Mouse (Mus musculus) embryo, embryonic 9.5 days (tissue): ENCODE results near the gene Fryl.

Source experiments
- DNase-seq: peaks from one replicate; pipeline ENCODE4 v3.0.0-alpha.2; 2017; ENCODE audit errors: extremely low spot score

Fryl gene

DNA sequence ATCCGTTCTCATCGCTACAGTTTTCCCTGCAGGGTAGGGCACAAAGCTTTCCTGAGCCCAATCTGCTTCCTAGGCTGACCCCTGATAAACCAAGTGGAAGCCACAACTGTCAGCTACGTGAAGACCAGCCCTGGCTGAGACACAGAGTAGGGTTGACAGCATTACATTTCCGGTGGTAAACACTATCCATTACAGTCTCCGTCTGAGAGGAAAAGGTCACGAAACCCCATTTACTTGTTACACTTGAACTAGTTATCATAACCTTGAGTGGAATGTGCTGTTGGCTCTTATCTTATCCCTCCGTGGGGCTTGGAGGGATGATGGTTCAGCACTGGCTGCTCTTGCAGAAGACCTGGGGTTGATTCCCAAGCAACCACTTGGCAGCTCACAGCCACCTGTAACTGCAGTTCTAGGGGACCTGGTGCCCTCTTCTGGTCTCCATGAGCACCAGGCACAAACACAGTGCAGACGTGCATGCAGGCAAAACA, 62.3 kb downstream of the Fryl start:
- no peak for DNase-seq

DNA sequence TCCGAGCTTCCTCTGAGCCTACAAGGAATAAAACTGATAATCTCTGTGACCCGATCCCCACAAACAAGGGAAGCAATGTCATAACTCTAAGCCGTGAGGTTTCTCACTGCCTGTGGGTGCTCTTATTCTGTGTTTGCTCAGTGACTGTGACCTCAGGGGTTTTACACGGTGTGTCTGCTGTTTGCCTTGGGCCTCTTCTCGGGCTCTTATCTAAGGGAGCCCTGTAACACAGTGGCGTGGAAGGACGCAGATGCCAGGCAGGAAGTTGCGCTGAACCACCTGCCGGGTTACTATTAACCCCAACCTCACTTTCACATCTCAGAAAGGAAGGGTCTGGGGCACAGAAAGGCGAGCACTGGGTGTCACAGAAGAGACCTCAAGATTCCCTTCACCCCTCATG, 62.8 kb downstream of the Fryl start:
- DNase-seq = no peak

DNA sequence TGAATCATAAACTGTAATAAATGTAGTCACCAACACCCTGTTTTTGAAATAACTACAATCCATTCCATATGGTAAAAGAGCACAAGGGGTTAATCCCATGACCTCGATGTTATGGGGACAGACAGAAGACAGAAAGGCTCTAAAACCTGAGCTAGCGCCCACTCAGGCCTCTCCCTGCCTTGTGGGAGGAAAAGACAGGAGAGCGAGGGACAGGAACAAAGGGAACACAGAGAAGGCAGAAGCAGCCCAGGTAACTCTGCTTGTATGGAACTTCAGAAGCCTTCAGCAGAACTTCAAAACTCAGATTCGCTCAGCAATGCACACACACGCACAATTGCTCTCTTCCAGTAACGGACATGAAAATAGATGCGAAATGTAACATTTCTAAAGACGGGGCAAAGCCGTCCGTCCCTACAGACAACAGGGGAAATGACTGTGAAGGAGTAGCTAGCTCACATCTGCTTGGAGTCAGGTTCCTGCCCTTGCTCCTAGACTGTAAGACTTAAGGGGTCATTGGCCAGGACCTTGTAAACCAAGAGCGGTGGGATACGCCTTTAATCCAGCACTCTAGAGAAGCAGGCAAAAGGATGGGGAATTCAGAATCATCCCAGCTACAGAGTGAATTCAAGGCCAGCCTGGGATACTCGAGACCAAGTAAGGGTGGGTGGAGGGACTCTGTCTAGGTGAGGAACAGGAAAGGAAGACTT, 63.4 kb downstream of the Fryl start:
- no peak for DNase-seq

DNA sequence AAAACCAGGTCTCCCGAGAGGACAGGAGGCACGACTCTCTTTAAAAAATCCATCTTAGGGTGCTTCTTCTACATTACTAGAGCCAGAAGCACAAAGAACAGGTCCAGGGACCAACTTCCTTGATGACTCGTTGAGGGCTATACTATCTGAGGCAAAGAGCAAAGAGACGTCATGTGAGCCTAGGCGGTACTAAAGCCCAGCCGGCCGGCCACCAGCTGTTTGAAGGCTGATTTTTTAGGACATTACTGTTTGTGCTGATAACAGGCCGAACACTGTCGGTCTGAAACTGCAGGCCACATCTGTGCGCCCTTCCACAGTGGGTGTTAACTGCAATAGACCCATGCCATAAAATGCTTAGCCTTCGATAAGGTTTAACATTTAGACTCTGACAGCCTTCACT, 64.7 kb downstream of the Fryl start:
- DNase-seq = no peak

DNA sequence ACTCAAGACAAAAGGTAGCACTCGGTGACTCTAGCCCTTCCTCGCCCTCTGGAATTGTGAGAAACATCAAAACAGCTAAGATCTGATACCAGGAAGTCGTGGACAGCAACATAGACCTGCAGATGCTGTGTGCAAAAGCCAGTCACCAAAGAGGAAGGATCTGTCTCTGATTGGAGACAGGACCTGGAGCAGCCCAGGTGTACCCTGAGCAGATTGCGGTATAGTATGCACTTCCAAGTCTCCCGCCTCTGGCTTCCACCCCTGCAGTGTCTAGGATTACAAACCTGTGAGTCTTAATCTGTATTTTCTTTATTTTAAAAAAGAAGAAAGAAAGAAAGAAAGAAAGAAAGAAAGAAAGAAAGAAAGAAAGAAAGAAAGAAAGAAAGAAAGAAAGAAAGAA, 66.3 kb downstream of the Fryl start:
- no peak for DNase-seq

DNA sequence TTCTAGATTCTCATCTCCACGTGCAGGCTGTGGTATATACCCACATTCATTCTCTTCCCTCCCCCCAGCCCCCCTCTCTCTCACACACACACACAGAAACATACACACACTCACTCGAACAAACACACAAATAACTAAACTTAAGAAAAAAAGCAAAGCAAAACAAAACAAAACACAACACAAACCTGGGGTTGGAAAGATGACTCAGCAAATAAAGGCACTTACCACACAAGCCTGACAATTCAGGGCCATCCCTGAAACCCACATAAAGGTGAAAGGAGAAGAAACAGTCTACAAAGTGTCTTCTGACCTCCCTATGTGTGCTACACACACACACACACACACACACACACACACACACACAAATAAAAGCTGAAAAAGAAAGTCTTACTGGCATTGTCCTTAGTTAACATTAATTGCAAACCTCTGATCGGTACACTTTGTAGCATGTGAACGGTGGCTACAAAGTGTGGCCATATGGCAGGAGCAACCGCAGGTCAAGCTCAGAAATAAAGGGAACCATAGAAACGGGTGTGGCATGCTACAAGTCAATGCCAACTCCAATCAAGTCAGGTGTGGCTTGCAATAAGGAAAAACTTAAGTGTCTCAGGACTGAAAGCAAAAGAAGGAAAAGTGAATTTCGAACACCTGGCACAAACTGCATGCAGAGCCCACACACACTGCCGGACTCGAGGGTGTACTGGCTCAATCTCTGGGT, 66.8 kb downstream of the Fryl start:
- no peak for DNase-seq

DNA sequence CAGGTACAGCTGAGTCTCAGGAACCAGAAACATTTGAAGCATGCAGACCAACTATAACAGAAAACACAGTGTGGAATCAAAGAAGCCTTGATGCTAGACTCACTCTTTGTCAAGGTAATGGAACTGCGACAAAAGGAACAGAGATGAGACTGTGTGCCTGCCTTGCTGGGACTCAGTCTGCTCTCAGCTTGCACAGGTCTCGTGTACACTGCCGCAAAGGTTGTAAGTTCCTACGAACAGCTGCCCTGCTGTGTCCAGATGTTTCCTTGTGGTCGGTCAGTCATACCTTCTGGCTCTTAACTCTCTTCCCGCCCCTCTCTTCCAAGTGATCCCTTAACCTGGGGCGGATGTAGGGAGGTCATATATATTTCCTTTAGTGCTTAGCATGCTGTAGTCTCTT, 67.8 kb downstream of the Fryl start:
- DNase-seq = no peak

DNA sequence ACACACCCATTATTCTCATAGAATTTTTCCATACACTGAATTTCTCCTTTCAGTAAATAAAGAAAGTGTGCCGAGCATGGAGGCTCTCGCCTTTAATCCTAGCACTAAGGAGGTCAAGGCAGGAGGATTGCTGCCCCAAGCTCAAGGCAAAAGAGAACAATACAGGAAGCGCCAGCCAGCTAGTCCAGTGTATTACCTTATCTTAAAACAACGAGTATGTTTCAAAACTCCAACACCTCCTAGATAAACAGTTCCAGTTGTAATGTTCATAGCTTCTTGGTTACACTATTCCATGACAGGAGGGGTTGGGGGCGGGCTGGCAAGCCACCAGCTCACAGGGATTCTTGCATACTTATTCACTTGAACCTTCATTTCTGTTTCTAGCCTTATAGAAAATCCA, 68.3 kb downstream of the Fryl start:
- no peak for DNase-seq

DNA sequence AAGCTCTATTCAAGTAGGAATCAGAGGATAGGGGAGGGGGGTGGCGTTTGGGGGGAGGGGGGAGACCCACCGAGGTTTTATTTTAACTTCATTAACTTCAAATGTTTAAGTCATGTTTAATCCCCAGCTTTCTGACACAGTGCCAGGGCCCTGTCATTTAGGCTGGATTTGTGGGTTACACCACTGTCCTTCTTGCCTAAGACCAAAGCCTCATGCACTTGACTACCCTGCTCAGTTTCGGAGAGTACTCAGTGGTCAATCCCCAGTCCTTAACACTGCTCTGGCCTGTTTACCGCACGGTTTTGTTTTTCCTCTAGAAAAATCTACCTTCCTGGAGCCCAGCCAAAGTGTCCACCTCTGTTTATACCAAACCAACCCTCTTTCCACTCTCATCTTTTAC, 69.5 kb downstream of the Fryl start:
- no peak for DNase-seq

DNA sequence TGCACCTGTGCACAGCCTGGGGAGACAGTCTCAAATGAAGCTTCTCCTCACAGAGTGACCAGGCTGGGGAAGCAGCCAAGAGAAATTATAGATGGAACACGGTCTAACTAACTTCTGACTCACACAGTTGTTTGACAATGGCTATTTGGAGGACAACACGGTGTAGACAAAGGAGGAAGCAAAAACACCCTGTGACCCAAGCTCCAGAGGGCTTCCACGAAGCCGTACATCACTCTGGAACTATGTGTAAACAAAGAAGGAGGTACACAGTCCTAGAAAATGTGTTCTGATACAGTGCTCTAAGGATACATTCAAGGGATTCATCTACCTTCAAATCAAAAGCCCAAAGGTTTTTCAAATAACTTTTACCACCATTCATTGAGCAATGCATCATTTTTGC, 71.0 kb downstream of the Fryl start:
- DNase-seq = no peak

DNA sequence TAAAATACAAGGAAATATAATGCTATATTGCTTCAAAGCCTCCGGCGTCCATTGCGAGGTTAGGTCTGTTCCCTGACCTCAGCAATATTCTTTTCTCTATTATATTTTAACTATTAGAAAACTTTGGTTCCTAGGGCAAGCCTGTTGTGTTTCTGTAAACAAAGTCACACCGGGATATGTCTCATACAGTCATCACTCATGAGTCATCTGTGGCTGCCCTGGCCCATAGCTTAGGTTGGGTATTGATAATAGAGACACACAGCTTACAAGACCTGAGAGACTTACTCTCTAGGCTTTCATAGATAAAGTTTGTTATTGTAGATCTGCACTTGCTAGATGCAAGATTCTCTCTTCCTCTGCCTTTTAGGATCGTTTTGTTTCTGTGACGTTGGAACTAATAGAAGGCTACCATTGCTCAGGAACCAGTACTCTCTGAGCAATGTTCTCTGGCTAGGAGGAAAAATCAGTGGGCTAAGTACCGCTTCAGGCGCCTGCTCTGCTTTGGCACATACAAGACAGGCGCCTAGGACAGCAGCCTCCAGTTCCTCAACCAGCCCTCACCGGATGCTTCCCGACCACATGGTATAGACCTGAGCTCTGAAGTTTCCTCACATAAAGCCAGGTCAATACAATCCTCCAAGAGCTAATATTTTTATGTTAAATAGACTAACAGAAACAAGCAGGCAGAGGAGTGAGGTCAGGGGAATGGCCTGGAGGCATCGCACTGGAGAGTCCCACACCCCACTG, 73.5 kb downstream of the Fryl start:
- DNase-seq = no peak

DNA sequence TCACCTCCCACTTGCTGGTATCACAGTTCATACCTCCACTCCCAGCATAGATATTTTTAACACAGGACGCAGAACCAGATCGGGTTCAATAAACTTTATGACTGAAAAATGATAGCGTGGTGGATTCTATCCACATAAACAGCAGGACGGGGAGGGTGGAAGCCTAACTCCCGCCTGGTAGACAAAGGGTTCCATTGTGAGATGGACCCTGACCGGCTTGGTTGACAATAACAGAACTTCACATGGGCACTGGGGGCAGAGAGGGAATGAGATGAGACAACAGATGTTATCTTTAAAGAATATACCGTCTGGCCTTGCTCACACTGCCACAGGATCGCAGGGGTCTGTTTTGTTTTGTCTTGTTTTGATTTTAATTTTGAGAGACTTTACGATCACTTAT, 74.2 kb downstream of the Fryl start:
- no peak for DNase-seq

DNA sequence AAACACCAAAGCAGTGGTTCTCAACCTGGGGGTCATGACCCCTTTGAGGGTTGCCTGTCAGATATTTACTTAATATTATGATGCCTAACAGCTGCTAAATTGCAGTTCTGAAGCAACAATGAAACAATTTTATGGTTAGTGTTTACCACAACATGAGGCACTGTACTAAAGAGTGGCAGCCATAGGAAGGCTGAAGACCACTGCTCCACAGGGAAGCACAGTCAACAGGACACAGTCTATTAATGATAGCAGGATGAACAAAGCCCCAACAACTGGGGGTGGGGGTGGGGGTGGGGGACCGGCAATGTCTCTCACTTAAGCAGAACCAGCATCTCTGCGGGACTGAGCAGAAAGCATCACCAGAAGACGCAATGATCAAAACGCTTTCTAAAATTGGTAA, 80.1 kb downstream of the Fryl start:
- no peak for DNase-seq

DNA sequence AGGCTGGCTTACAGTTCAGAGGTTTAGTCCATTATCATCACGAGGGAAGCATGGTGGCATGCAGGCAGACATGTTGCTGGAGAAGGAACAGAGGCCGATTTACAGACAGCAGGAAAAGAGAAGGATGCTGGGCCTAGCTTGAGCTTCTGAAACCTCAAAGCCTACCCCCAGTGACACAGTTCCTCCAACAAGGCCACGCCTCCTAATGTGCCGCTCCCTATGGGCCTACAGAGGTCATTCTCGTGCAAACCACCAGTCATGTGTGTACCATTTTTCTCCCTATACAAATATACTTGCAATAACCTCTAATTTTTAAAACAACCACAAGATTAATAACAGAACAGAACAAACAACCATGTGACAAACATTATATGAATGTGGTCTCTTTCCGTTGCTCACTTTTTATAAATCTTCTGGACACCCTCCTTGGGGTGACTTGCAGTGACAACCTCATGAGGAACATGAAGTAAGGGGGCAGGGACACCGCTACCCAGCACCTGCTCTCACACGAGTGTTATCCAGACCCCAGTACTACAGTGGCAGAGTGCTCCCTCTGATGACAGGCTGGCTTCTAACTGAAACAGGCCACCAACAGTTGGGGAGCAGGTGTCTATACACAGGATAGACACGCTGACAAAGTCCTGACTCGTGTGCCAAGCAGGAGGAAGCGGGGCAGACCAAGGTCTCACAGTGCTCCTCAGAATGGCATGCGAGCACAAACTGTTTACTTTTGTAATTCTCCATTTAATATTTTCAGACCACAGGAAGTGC, 80.9 kb downstream of the Fryl start:
- DNase-seq = no peak

DNA sequence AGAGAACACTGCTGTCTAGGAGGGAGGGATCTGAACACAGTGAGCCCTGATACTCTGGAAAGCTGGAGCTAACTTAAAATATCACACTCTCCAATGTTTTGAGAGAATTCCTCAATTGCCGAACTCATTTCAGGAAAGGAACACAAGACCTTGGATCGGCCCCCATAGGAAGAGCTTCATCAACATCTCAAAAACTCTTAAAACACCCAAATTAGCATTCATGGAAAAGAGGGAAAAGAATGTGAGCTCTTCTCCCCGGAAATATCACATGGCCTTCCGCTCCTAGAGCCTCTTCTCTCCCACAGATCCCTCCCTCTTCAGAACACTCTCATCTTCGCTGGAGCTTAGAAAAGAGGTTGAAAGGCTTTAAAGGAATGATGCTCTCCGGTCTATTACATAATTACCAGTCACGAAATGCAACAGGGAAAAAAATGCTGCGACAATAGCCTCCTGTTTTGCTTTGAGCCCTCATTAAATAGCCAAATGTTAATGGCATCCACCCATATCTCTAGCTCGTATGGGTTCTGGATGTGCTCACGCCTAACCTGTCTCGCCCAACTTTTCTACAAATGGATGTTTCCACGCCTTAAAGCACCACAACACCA, 84.4 kb downstream of the Fryl start:
- DNase-seq = no peak

DNA sequence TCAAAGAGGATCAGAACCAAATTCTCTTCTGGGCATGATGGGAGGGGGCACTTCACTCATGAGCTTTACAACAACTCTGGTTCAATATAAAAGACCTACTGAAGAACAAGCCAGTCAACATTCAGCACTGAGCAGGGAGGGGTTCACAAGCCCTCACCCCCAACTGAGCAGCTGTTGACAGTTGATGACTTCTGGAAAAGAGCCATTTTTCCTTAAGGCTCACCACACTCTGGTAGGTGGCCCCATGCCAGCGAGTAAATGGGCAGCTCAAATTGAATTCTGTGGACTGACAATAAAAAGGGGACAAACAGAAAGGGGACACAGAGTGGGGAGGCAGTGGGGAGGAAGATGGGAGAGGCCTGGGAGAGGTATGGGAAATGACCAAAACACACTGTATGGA, 85.2 kb downstream of the Fryl start:
- no peak for DNase-seq

DNA sequence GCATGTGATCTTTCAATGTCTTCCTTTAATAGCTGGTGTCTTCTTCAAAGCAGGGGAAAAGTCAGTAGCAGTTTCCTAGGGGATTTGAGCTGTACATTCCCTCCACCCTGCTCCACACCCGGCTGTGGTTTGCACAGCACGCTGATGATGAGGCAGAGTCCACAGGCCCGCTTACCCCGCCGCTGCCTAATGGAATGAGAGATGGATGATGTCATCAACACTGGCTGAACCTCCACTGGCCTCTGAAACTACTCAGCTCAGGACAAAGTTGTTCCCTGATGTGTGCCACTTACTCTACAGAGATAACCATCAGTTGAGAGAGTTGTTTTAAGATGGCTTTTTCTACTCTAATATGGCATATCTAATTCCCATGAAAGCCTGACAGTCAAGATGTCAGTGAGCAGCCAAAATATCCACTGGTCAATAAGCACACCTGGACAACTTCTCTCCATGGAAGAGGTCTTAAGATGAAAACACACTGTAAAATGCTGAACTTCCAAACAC, 87.6 kb downstream of the Fryl start:
- DNase-seq = no peak

DNA sequence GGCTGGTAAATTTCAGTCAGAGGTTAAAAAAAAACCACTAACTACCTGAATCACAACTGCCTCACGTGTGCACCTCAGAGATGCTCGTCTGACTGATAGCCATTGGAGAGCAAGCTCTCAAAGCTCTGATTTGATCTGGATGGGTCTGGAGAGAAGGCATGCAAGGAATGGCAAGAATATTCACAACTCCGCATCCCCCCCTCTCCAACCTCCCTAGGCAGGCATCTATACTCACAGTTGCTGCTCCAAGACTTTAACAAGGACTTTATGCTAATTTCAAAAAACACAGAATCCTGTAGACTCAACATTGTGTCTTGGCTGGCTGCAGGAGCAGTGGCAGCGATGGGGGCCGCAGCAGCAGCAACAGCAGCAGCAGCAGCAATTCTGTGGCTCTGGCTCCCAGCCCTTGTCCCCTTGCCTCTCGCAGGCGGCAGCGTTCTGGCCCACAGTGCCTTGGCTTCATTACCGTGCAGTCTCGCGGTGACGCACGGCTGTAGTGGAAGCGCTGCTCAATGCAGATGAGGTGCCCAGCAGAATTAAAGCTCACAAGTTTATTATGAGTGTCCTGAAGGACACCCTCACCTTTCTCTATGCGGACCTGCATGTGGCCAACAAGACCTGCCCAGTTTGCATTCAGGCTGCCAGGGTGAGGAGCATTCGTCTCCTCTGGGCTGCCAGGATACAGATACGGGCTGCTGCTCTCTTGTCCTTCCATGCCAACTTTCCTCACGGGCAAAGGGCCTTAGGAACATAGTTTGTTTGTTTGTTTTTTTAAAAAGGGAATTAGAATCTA, 88.2 kb downstream of the Fryl start:
- DNase-seq = no peak

DNA sequence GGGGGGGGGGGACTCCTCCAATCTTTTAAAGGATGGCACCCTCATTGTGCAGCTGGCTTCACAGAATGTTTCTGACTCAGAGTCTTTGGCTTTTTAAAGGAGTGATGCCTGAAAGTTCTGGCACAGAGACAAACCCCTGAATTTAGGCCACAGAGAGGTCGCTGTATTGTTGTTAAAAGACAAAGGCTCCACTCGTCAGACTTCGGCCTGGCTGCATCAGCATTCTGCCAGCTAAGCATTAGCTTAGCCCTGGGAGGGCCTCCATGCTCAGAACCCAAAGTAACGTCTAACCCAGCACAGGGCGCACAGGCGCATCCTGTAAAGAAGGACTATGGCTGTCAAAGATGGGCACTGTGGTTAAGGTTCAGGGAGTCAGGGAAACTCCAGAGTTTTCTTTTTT, 92.4 kb downstream of the Fryl start:
- DNase-seq = no peak

DNA sequence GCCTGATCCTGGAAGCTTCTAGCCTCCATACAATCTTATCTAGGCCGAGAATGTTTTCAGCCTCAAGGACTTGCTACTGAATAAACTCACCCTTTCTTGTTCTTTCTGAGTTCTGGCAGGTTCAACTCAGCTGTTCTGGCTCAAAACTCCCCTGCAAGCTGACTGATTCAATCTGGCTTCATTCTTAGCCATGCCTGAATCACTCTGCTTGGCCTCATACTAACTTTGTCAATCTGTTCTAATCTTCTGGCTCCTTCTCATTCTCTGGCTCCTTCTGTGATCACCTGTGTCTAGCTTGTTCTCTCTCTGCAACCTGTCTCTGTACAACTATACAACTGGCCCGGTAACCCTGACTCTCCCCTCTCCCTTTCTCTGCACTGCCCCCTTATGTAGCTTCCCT, 93.9 kb downstream of the Fryl start:
- no peak for DNase-seq

DNA sequence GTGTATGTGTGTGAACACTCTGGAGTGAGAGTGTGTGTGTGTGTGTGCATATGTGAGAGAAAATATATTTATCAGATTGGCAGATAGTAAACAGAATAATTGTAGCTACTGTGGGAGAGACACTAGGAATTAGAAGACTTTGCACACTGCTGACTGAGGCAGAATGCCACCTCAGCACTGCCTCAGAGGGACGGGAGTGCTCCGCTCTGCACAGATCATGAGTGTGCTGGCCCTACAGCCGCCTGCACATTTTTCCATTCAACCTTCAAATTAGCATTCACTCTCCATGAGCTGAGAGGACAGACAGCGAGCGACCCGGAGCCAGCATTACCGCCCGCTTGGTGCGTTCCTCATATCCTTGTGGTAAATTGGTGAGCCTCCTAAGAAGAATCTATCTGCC, 96.0 kb downstream of the Fryl start:
- no peak for DNase-seq
